Mouse (Mus musculus) MEL (cell line): ENCODE results near the gene Gtf2i.

Experiments
- CHD1 ChIP-seq: IDR thresholded peaks from 2 replicates; pipeline ENCODE4 v1.6.1; 2012; ENCODE audit warnings: low read depth, mild to moderate bottlenecking, inconsistent platforms, low read length, improper control_type of control experiment
- CTCF ChIP-seq, 3 experiments: IDR thresholded peaks in 2 of 3; conservative IDR thresholded peaks in 1 of 3; 2 replicates each; pipeline ENCODE4 v1.5.1; 2011 to 2012; ENCODE audit warnings: low read length in 3 of 3, low read depth in 2 of 3, mild to moderate bottlenecking in 2 of 3, improper control_type of control experiment in 1 of 3, inconsistent platforms in 1 of 3, mixed read lengths in 1 of 3, moderate library complexity in 1 of 3; ENCODE audit not compliant: control insufficient read depth in 1 of 3, insufficient read depth in 1 of 3, poor library complexity in 1 of 3, severe bottlenecking in 1 of 3
- E2F4 ChIP-seq: IDR thresholded peaks from 2 replicates; pipeline ENCODE4 v1.6.1; 2011; ENCODE audit warnings: low read depth, low read length, improper control_type of control experiment, borderline replicate concordance
- GABPA ChIP-seq: IDR thresholded peaks from 2 replicates; pipeline ENCODE4 v1.6.1; 2012; ENCODE audit warnings: low read depth, mild to moderate bottlenecking, inconsistent platforms, low read length, improper control_type of control experiment, moderate library complexity
- GATA1 ChIP-seq: IDR thresholded peaks from 2 replicates; pipeline ENCODE4 v1.6.1; 2011; ENCODE audit warnings: low read depth, low read length, improper control_type of control experiment
- MAX ChIP-seq: IDR thresholded peaks from 2 replicates; pipeline ENCODE4 v1.6.1; 2011; ENCODE audit warnings: low read length, improper control_type of control experiment
- NELFE ChIP-seq: IDR thresholded peaks from 2 replicates; pipeline ENCODE4 v1.6.1; 2011; ENCODE audit warnings: low read depth, low read length, improper control_type of control experiment
- NRF1 ChIP-seq: IDR thresholded peaks from 2 replicates; pipeline ENCODE4 v1.6.1; 2014; ENCODE audit warnings: low read depth, mild to moderate bottlenecking, inconsistent platforms, low read length, improper control_type of control experiment, moderate library complexity; ENCODE audit not compliant: poor library complexity, insufficient read depth, severe bottlenecking
- POLR2A ChIP-seq, 2 experiments: IDR thresholded peaks; 2 replicates each; pipeline ENCODE4 v1.6.1; 2011 to 2012; ENCODE audit warnings: low read length in 2 of 2, mild to moderate bottlenecking in 2 of 2, control low read depth in 1 of 2, improper control_type of control experiment in 1 of 2, low read depth in 1 of 2, moderate library complexity in 1 of 2; ENCODE audit not compliant: control insufficient read depth in 1 of 2, insufficient read depth in 1 of 2, poor library complexity in 1 of 2
- POLR2AphosphoS5 ChIP-seq: IDR thresholded peaks from 2 replicates; pipeline ENCODE4 v1.6.1; 2012; ENCODE audit warnings: low read depth, borderline replicate concordance, mild to moderate bottlenecking, inconsistent platforms, low read length, moderate library complexity, mixed read lengths
- RCOR1 ChIP-seq: IDR thresholded peaks from 2 replicates; pipeline ENCODE4 v1.6.1; 2012; ENCODE audit warnings: low read depth, mild to moderate bottlenecking, inconsistent platforms, low read length, improper control_type of control experiment
- ZNF384 ChIP-seq: IDR thresholded peaks from 2 replicates; pipeline ENCODE4 v1.6.1; 2012; ENCODE audit warnings: low read depth, mild to moderate bottlenecking, inconsistent platforms, low read length, improper control_type of control experiment

DNA sequence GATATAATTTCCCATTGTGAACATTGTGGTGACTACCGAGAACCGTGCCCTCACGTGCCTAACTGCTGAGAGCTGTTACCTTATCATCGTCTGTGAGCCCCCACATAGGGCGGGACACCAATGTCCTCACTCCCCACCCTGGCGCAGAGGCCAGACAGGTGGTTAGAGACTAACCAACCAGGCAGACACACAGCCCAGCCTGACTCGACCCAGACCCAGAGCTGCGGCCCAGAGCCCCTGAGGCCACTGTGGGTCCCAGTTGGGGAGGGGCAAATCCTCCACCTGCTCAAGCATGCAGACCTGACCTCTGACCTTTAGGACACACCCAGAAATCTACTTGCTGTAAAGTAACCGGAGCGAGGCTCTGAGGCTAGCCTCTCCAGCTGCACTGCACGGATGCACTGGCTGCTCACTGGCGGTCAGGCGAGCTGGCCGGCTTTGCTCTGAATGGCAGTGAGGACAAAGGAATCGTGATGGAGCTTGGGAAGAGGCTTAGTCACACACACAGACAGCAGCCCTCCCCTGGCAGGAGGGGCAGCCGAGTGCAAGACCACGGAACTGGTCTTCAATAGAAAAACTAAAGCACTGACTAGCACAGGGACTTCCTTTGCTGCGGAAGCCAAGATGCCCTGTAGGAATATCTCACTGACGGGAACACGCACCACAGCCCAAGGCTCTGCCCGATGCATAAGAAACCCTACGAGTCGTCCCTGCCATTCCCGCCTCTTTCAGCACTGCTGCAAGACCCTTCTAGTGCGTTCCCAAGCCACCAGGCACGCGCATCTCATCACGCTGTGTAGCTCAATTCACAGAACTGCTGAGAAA lies 76.4 kb downstream of the Gtf2i start:
- no peak for TF ChIP-seq CTCF (IDR thresholded peaks at IDR 0.05 in 2 of 3, conservative IDR thresholded peaks at IDR 0.05 in 1 of 3; ENCODE audit: control insufficient read depth in 1 of 3, insufficient read depth in 1 of 3, low read depth in 2 of 3, low read length in 3 of 3, poor library complexity in 1 of 3, severe bottlenecking in 1 of 3)
- TF ChIP-seq GATA1: no peak
- no peak for TF ChIP-seq NELFE
- TF ChIP-seq NRF1: no peak
- TF ChIP-seq POLR2AphosphoS5: no peak
- no peak for TF ChIP-seq POLR2A (IDR thresholded peaks at IDR 0.05; ENCODE audit: control insufficient read depth in 1 of 2, insufficient read depth in 1 of 2, low read depth in 1 of 2, low read length in 2 of 2, poor library complexity in 1 of 2)
- no peak for TF ChIP-seq E2F4
- TF ChIP-seq MAX: no peak
- TF ChIP-seq GABPA: no peak
- TF ChIP-seq ZNF384: no peak
- TF ChIP-seq CHD1: no peak
- TF ChIP-seq RCOR1: no peak
